Mouse (Mus musculus): ENCODE data around the gene Nceh1. TPM values are rescaled to one million over a fixed set of nuclear protein-coding genes. Genes with fewer than 3 reads are reported as not detected.

Nceh1 gene
- total RNA-seq, 1 experiment from 2014 or later = 88.1 TPM

DNA sequence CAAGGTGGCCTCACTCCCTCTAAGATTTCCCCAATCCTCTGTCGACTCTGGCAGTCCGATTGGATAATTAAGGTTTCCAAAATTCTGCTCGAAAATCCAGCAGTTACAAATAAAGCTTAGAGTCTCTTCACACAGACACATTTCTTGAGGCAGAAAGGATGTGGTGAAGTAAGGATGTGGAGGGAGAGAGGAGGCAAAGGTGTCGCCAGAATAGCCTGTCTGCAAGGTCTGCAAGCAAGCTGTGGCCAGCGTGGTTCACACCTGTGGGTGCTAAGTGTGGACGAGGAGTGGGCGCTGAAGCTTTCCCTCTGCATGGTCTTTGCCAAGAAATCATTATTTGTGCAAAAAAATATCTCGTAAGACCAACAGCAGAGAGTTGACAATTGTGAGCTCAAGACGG lies 139.8 kb downstream of the Nceh1 start:
- no peak for DNase-seq

DNA sequence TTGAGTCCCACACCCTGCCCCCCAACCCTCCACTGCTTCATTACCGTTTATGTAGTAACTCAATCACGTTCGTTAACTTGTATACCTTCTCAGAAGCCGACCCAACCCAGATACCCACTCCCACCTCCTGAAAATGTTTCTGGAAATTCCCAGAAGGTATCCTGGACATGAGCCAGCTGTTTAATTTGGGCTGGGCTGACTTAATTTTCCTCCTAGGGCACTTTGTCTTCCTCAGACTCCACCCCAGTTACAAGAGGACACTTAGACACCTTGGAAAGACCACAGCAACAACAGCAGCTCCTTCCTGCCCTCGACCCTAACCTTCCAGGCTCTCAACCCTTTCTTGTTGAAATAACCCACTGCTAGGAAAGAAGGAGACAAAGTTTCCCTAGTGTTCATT lies 140.8 kb downstream of the Nceh1 start:
- DNase-seq = no peak

DNA sequence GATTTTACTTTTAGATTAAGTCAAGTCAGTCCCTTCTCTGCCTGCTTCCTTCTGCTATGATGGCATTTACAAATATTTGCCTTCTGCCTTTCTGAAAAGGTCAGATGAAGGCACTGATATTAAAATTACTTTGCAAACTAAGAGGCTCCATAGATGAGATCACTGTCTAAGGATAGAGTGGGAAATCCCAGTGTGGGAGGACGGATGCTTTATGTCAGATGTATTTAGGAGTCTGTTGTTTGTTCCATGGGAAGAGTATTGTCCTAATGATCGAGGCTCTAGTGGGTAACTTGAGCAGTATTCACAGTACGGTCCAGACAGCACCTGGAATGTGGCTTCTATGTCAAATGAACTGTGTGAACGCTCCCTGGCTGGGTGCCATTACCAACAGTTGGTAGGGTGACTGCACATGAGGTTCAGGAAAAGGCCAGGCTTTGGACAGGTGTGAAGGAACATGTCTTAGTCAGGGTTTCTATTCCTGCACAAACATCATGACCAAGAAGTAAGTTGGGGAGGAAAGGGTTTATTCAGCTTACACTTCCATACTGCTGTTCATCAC lies 143.9 kb downstream of the Nceh1 start:
- no peak for DNase-seq

DNA sequence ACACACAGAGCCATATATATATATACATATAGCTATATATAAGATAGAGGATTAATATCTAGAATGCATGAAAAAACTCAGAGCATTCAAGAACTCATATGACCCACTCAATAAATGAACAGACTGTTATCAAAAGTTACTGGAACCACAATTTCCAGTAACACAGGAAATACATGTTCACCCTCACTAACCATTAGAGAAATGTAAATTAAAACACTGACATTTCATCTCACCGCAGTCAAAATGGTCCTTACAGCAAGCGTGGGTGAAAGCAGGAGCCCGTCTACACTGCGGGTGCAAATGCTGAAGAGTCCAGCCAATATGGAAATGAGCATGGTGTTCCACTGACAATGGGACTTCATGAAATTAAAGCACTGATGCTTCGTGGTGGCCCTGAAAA lies 147.9 kb downstream of the Nceh1 start:
- DNase-seq = no peak

Other genes with a start within 250 kb of the Nceh1 start
- gene Ect2, start 29.1 kb upstream of the Nceh1 start, total RNA-seq (2021) = 12.6 and 13.6 TPM in 2 replicates
- gene Tnfsf10, start 134.1 kb downstream of the Nceh1 start, total RNA-seq (2021) = 12.7 and 14.5 TPM in 2 replicates
- gene Ghsr, start 188.4 kb downstream of the Nceh1 start, total RNA-seq (2021) = not detected in 2 replicates

Measured in adrenal gland, postnatal 14 days (tissue).